Mouse (Mus musculus) CH12.LX (cell line): ENCODE results near the gene Srp54a. TPM values are rescaled to one million over a fixed set of nuclear protein-coding genes. Genes with fewer than 3 reads are reported as not detected.

Source experiments
- DNase-seq: peaks from one replicate; pipeline ENCODE4 v3.0.0-alpha.2; 2013; ENCODE audit errors: extremely low read depth
- H3K27ac ChIP-seq: 2 replicates; pipeline ENCODE4 v1.5.1; 2012; ENCODE audit warnings: low read depth, mild to moderate bottlenecking, control low read depth, moderate library complexity; ENCODE audit not compliant: insufficient read depth
- H3K27me3 ChIP-seq: replicated peaks from 2 replicates; pipeline ENCODE3; 2012; ENCODE audit warnings: inconsistent platforms
- H3K36me3 ChIP-seq, 2 experiments: replicated peaks in 1 of 2; 2 replicates each; pipeline versions ENCODE3 to v1.6.1; 2012; ENCODE audit warnings: inconsistent platforms in 1 of 2, low read length in 1 of 2, mild to moderate bottlenecking in 1 of 2, mixed read lengths in 1 of 2, moderate library complexity in 1 of 2; ENCODE audit not compliant: control insufficient read depth in 1 of 2, insufficient read depth in 1 of 2
- H3K4me1 ChIP-seq, 2 experiments: 2 replicates each; pipeline ENCODE4 v1.6.1; 2012; ENCODE audit warnings: inconsistent platforms in 1 of 2, moderate library complexity in 1 of 2; ENCODE audit not compliant: insufficient read depth in 2 of 2, control insufficient read depth in 1 of 2
- H3K4me2 ChIP-seq: 2 replicates; pipeline ENCODE4 v1.6.1; 2012; ENCODE audit warnings: low read depth, mild to moderate bottlenecking, control low read depth; ENCODE audit not compliant: poor library complexity, insufficient read depth, severe bottlenecking
- H3K4me3 ChIP-seq, 3 experiments: fragments of 150-350 bp in 1 of 3; sonication (generic) in 1 of 3; replicated peaks in 1 of 3; 2 replicates each; pipeline versions ENCODE3 to v1.5.1; 2011 to 2012; ENCODE audit warnings: low read depth in 2 of 3, low read length in 2 of 3, mild to moderate bottlenecking in 2 of 3, moderate library complexity in 2 of 3, control low read depth in 1 of 3, improper control_type of control experiment in 1 of 3, inconsistent platforms in 1 of 3, mixed read lengths in 1 of 3; ENCODE audit not compliant: poor library complexity in 1 of 3
- H3K79me2 ChIP-seq: replicated peaks from 2 replicates; pipeline ENCODE4 v1.6.1; 2012; ENCODE audit warnings: mild to moderate bottlenecking, moderate library complexity; ENCODE audit not compliant: control insufficient read depth, poor library complexity, insufficient read depth, severe bottlenecking; ENCODE audit errors: extremely low read depth
- H3K9ac ChIP-seq: 2 replicates; pipeline ENCODE4 v1.6.1; 2012; ENCODE audit warnings: low read depth, mild to moderate bottlenecking, control low read depth, moderate library complexity; ENCODE audit not compliant: insufficient read depth
- H3K9me3 ChIP-seq: replicated peaks from 2 replicates; pipeline ENCODE3; 2012; ENCODE audit warnings: low read length, inconsistent platforms, mixed read lengths
- CHD1 ChIP-seq: IDR thresholded peaks from 2 replicates; pipeline ENCODE4 v1.6.1; 2012; ENCODE audit warnings: low read depth, low read length, improper control_type of control experiment, inconsistent platforms
- CHD2 ChIP-seq: IDR thresholded peaks from 2 replicates; pipeline ENCODE4 v1.6.1; 2011; ENCODE audit warnings: low read length, improper control_type of control experiment
- EP300 ChIP-seq: IDR thresholded peaks from 2 replicates; pipeline ENCODE4 v1.6.1; 2011; ENCODE audit warnings: low read length, improper control_type of control experiment
- HCFC1 ChIP-seq: IDR thresholded peaks from 2 replicates; pipeline ENCODE4 v1.6.1; 2012; ENCODE audit warnings: low read depth, mild to moderate bottlenecking, inconsistent platforms, low read length, improper control_type of control experiment
- JUN ChIP-seq: IDR thresholded peaks from 2 replicates; pipeline ENCODE4 v1.6.1; 2011; ENCODE audit warnings: low read depth, mild to moderate bottlenecking, low read length, improper control_type of control experiment, moderate library complexity; ENCODE audit not compliant: insufficient read depth
- MAFK ChIP-seq: IDR thresholded peaks from 2 replicates; pipeline ENCODE4 v1.6.1; 2011; ENCODE audit warnings: low read length, improper control_type of control experiment; ENCODE audit not compliant: insufficient replicate concordance
- MAX ChIP-seq: IDR thresholded peaks from 2 replicates; pipeline ENCODE4 v1.6.1; 2011; ENCODE audit warnings: low read length, improper control_type of control experiment
- MEF2A ChIP-seq: IDR thresholded peaks from 2 replicates; pipeline ENCODE4 v1.6.1; 2014; ENCODE audit warnings: low read depth, mild to moderate bottlenecking, inconsistent platforms, low read length, improper control_type of control experiment, borderline replicate concordance
- PAX5 ChIP-seq: IDR thresholded peaks from 2 replicates; pipeline ENCODE4 v1.6.1; 2012; ENCODE audit warnings: low read length, inconsistent platforms, mixed read lengths
- POLR2A ChIP-seq: IDR thresholded peaks from 2 replicates; pipeline ENCODE4 v1.6.1; 2011; ENCODE audit warnings: low read depth, mild to moderate bottlenecking, improper control_type of control experiment, low read length
- POLR2AphosphoS2 ChIP-seq: IDR thresholded peaks from 2 replicates; pipeline ENCODE4 v1.6.1; 2011; ENCODE audit warnings: low read depth, low read length, improper control_type of control experiment
- RAD21 ChIP-seq: IDR thresholded peaks from 2 replicates; pipeline ENCODE4 v1.6.1; 2011; ENCODE audit warnings: low read depth, mild to moderate bottlenecking, low read length, improper control_type of control experiment, moderate library complexity
- RCOR1 ChIP-seq: conservative IDR thresholded peaks from 2 replicates; pipeline ENCODE4 v1.6.1; 2012; ENCODE audit warnings: low read depth, mild to moderate bottlenecking, inconsistent platforms, low read length, improper control_type of control experiment
- SIN3A ChIP-seq: IDR thresholded peaks from 2 replicates; pipeline ENCODE4 v1.6.1; 2012; ENCODE audit warnings: low read length, improper control_type of control experiment, inconsistent platforms
- SMC3 ChIP-seq: IDR thresholded peaks from 2 replicates; pipeline ENCODE4 v1.6.1; 2011; ENCODE audit warnings: low read depth, low read length, improper control_type of control experiment
- TCF12 ChIP-seq: IDR thresholded peaks from 2 replicates; pipeline ENCODE4 v1.6.1; 2014; ENCODE audit warnings: low read depth, mild to moderate bottlenecking, inconsistent platforms, low read length, improper control_type of control experiment
- UBTF ChIP-seq: IDR thresholded peaks from 2 replicates; pipeline ENCODE4 v1.6.1; 2012; ENCODE audit warnings: low read depth, mild to moderate bottlenecking, inconsistent platforms, low read length, improper control_type of control experiment, moderate library complexity
- ZC3H11A ChIP-seq: IDR thresholded peaks from 2 replicates; pipeline ENCODE4 v1.6.1; 2012; ENCODE audit warnings: low read depth, mild to moderate bottlenecking, inconsistent platforms, low read length, improper control_type of control experiment
- ZMIZ1 ChIP-seq: IDR thresholded peaks from 2 replicates; pipeline ENCODE4 v1.6.1; 2012; ENCODE audit warnings: low read depth, mild to moderate bottlenecking, inconsistent platforms, low read length, improper control_type of control experiment
- dilution Hi-C: fragments of 300-500 bp; cut with MboI; formaldehyde crosslinking; loops from 2 replicates; pipeline ENCODE4 v1.14.3; 2020; ENCODE audit warnings: low sequenced_read_pairs; ENCODE audit not compliant: extremely low pct_unique_long_range_greater_than_20kb, extremely low pct_ligation_motif_present
- in situ Hi-C: fragments of 300-500 bp; cut with MboI; formaldehyde crosslinking; loops from 3 replicates; pipeline ENCODE4 v1.14.3; 2019; ENCODE audit warnings: low sequenced_read_pairs, low pct_ligation_motif_present, low pct_unique_long_range_greater_than_20kb, mixed read lengths
- polyA plus RNA-seq: library from polyadenylated mRNA; unstranded; fragments of >175 nt; gene quantifications from 2 replicates; pipeline ENCODE4 v1.2.1, GENCODE M21; 2012; ENCODE audit warnings: low read depth; ENCODE audit not compliant: insufficient read length
- total RNA-seq, 2 experiments: library from RNA; depleted of rRNA; stranded (reverse); fragments of 300-350 nt in 1 of 2; fragments of >200 nt in 1 of 2; gene quantifications; 2 replicates each; pipeline ENCODE4 v1.2.3; 2012 to 2014

Srp54a gene
- total and polyA plus RNA-seq, 3 experiments = 70.7 to 126 (median 101) TPM

DNA sequence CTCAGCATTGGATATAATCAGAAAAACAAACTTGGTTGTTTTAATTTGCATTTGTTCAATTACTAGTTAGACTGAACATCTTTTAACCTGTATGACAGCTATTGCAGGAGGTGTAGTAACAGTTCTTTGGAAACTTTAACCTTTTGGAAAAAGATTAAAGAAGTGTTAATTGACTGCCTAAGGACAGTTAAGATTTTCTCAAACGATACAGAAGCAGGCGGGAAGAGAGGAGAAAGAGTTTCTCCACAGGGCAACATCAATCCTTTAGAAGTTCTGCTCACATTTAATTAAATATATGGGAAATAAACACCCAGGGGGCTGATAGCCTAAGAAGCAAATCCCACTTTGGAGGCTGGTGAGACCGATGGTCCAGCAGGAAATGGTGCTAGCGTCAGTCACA is 7.6 kb upstream of the Srp54a start:
- dilution Hi-C loops = no loop called here
- H3K4me2 ChIP-seq = no peak overlapping the region
- TF ChIP-seq UBTF = no peak
- no peak for TF ChIP-seq RCOR1
- no peak for TF ChIP-seq RAD21
- TF ChIP-seq MEF2A = no peak
- no peak for TF ChIP-seq TCF12
- no peak for TF ChIP-seq PAX5
- TF ChIP-seq CHD1 = no peak
- TF ChIP-seq JUN = no peak
- TF ChIP-seq HCFC1 = no peak
- no peak for TF ChIP-seq SMC3
- TF ChIP-seq MAFK = no peak
- no peak for TF ChIP-seq MAX
- TF ChIP-seq ZC3H11A = no peak
- no peak for TF ChIP-seq CHD2
- TF ChIP-seq POLR2AphosphoS2 = no peak
- TF ChIP-seq ZMIZ1 = no peak
- TF ChIP-seq POLR2A = no peak
- no peak for TF ChIP-seq EP300
- TF ChIP-seq, all 38 proteins: peak for 0
- no peaks in the 10 kb centered on the region for H3K9me3 ChIP-seq
- no peaks in the 10 kb centered on the region for H3K27me3 ChIP-seq
- no peak overlapping the region for H3K27ac ChIP-seq
- in situ Hi-C loops = no loop called here
- peaks cover 1 to 4% of the 10 kb centered on the region in 2 experiments; a peak in 1 of 4 replicates for H3K4me1 ChIP-seq
- H3K9ac ChIP-seq = no peak overlapping the region
- H3K36me3 ChIP-seq = peaks cover 3 to 19% of the 10 kb centered on the region in 2 experiments
- peaks cover under 1% of the 10 kb centered on the region for H3K79me2 ChIP-seq
- DNase-seq = no peak
- H3K4me3 ChIP-seq = no peak overlapping the region

DNA sequence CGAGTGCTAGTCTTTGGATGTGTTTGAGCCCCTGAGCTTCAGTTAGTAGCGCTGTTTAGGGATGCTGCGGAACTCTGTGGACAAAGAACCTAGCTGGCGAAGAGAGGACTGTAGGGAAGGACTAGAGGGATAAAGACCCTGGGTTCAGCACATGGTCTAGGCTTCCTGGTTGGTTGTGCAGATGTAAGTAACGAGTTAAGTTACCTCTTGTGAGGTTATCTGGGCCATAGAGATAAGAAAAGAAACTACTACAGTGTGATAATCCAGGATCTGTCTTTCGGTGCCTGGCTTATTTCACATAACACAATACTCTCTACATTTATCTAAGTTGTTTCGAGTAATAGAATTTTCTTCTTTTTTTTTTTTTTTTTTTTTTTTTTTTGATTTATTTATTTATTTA is 6.4 kb upstream of the Srp54a start:
- Histone ChIP-seq H3K4me2 (no peak overlapping the region), H3K27ac (no peak overlapping the region), H3K27me3 (no peaks in the 10 kb centered on the region), H3K9ac (no peak overlapping the region), H3K36me3 (peaks cover 0 to 18% of the 10 kb centered on the region in 2 experiments), H3K4me3 (no peak overlapping the region), H3K79me2 (peaks cover 3% of the 10 kb centered on the region), H3K9me3 (no peaks in the 10 kb centered on the region), H3K4me1 (peaks cover 4 to 10% of the 10 kb centered on the region in 2 experiments; a peak in 2 of 4 replicates)
- TF ChIP-seq SIN3A = no peak
- no peak for TF ChIP-seq CHD2
- DNase-seq = no peak
- dilution Hi-C loops (no loop called here), in situ Hi-C loops (no loop called here)
